Mouse (Mus musculus) CH12.LX (cell line): ENCODE results near the gene Ntm. TPM values are rescaled to one million over a fixed set of nuclear protein-coding genes. Genes with fewer than 3 reads are reported as not detected.

Source experiments
- DNase-seq: peaks from one replicate; pipeline ENCODE4 v3.0.0-alpha.2; 2013; ENCODE audit errors: extremely low read depth
- H3K27ac ChIP-seq: 2 replicates; pipeline ENCODE4 v1.5.1; 2012; ENCODE audit warnings: low read depth, mild to moderate bottlenecking, control low read depth, moderate library complexity; ENCODE audit not compliant: insufficient read depth
- H3K27me3 ChIP-seq: replicated peaks from 2 replicates; pipeline ENCODE3; 2012; ENCODE audit warnings: inconsistent platforms
- H3K36me3 ChIP-seq, 2 experiments: replicated peaks in 1 of 2; 2 replicates each; pipeline versions ENCODE3 to v1.6.1; 2012; ENCODE audit warnings: inconsistent platforms in 1 of 2, low read length in 1 of 2, mild to moderate bottlenecking in 1 of 2, mixed read lengths in 1 of 2, moderate library complexity in 1 of 2; ENCODE audit not compliant: control insufficient read depth in 1 of 2, insufficient read depth in 1 of 2
- H3K4me1 ChIP-seq, 2 experiments: 2 replicates each; pipeline ENCODE4 v1.6.1; 2012; ENCODE audit warnings: inconsistent platforms in 1 of 2, moderate library complexity in 1 of 2; ENCODE audit not compliant: insufficient read depth in 2 of 2, control insufficient read depth in 1 of 2
- H3K4me2 ChIP-seq: 2 replicates; pipeline ENCODE4 v1.6.1; 2012; ENCODE audit warnings: low read depth, mild to moderate bottlenecking, control low read depth; ENCODE audit not compliant: poor library complexity, insufficient read depth, severe bottlenecking
- H3K4me3 ChIP-seq, 3 experiments: fragments of 150-350 bp in 1 of 3; sonication (generic) in 1 of 3; replicated peaks in 1 of 3; 2 replicates each; pipeline versions ENCODE3 to v1.5.1; 2011 to 2012; ENCODE audit warnings: low read depth in 2 of 3, low read length in 2 of 3, mild to moderate bottlenecking in 2 of 3, moderate library complexity in 2 of 3, control low read depth in 1 of 3, improper control_type of control experiment in 1 of 3, inconsistent platforms in 1 of 3, mixed read lengths in 1 of 3; ENCODE audit not compliant: poor library complexity in 1 of 3
- H3K79me2 ChIP-seq: replicated peaks from 2 replicates; pipeline ENCODE4 v1.6.1; 2012; ENCODE audit warnings: mild to moderate bottlenecking, moderate library complexity; ENCODE audit not compliant: control insufficient read depth, poor library complexity, insufficient read depth, severe bottlenecking; ENCODE audit errors: extremely low read depth
- H3K9ac ChIP-seq: 2 replicates; pipeline ENCODE4 v1.6.1; 2012; ENCODE audit warnings: low read depth, mild to moderate bottlenecking, control low read depth, moderate library complexity; ENCODE audit not compliant: insufficient read depth
- H3K9me3 ChIP-seq: replicated peaks from 2 replicates; pipeline ENCODE3; 2012; ENCODE audit warnings: low read length, inconsistent platforms, mixed read lengths
- CHD1 ChIP-seq: IDR thresholded peaks from 2 replicates; pipeline ENCODE4 v1.6.1; 2012; ENCODE audit warnings: low read depth, low read length, improper control_type of control experiment, inconsistent platforms
- CHD2 ChIP-seq: IDR thresholded peaks from 2 replicates; pipeline ENCODE4 v1.6.1; 2011; ENCODE audit warnings: low read length, improper control_type of control experiment
- ELF1 ChIP-seq: IDR thresholded peaks from 2 replicates; pipeline ENCODE4 v1.6.1; 2014; ENCODE audit warnings: low read depth, mild to moderate bottlenecking, inconsistent platforms, low read length, improper control_type of control experiment
- ETS1 ChIP-seq: conservative IDR thresholded peaks from 2 replicates; pipeline ENCODE4 v1.6.1; 2012; ENCODE audit warnings: low read depth, mild to moderate bottlenecking, inconsistent platforms, low read length, improper control_type of control experiment, moderate library complexity
- MAFK ChIP-seq: IDR thresholded peaks from 2 replicates; pipeline ENCODE4 v1.6.1; 2011; ENCODE audit warnings: low read length, improper control_type of control experiment; ENCODE audit not compliant: insufficient replicate concordance
- MAZ ChIP-seq: IDR thresholded peaks from 2 replicates; pipeline ENCODE4 v1.6.1; 2012; ENCODE audit warnings: low read depth, mild to moderate bottlenecking, inconsistent platforms, low read length, improper control_type of control experiment, moderate library complexity
- MXI1 ChIP-seq: IDR thresholded peaks from 2 replicates; pipeline ENCODE4 v1.6.1; 2011; ENCODE audit warnings: mild to moderate bottlenecking, low read depth, low read length, improper control_type of control experiment
- MYC ChIP-seq: IDR thresholded peaks from 2 replicates; pipeline ENCODE4 v1.6.1; 2011; ENCODE audit warnings: low read depth, mild to moderate bottlenecking, improper control_type of control experiment, low read length
- PAX5 ChIP-seq: IDR thresholded peaks from 2 replicates; pipeline ENCODE4 v1.6.1; 2012; ENCODE audit warnings: low read length, inconsistent platforms, mixed read lengths
- POLR2A ChIP-seq: IDR thresholded peaks from 2 replicates; pipeline ENCODE4 v1.6.1; 2011; ENCODE audit warnings: low read depth, mild to moderate bottlenecking, improper control_type of control experiment, low read length
- POLR2AphosphoS2 ChIP-seq: IDR thresholded peaks from 2 replicates; pipeline ENCODE4 v1.6.1; 2011; ENCODE audit warnings: low read depth, low read length, improper control_type of control experiment
- RAD21 ChIP-seq: IDR thresholded peaks from 2 replicates; pipeline ENCODE4 v1.6.1; 2011; ENCODE audit warnings: low read depth, mild to moderate bottlenecking, low read length, improper control_type of control experiment, moderate library complexity
- RCOR1 ChIP-seq: conservative IDR thresholded peaks from 2 replicates; pipeline ENCODE4 v1.6.1; 2012; ENCODE audit warnings: low read depth, mild to moderate bottlenecking, inconsistent platforms, low read length, improper control_type of control experiment
- SIN3A ChIP-seq: IDR thresholded peaks from 2 replicates; pipeline ENCODE4 v1.6.1; 2012; ENCODE audit warnings: low read length, improper control_type of control experiment, inconsistent platforms
- SMC3 ChIP-seq: IDR thresholded peaks from 2 replicates; pipeline ENCODE4 v1.6.1; 2011; ENCODE audit warnings: low read depth, low read length, improper control_type of control experiment
- ZKSCAN1 ChIP-seq: IDR thresholded peaks from 2 replicates; pipeline ENCODE4 v1.6.1; 2012; ENCODE audit warnings: low read depth, inconsistent platforms, low read length, improper control_type of control experiment, borderline replicate concordance
- dilution Hi-C: fragments of 300-500 bp; cut with MboI; formaldehyde crosslinking; loops from 2 replicates; pipeline ENCODE4 v1.14.3; 2020; ENCODE audit warnings: low sequenced_read_pairs; ENCODE audit not compliant: extremely low pct_unique_long_range_greater_than_20kb, extremely low pct_ligation_motif_present
- in situ Hi-C: fragments of 300-500 bp; cut with MboI; formaldehyde crosslinking; loops from 3 replicates; pipeline ENCODE4 v1.14.3; 2019; ENCODE audit warnings: low sequenced_read_pairs, low pct_ligation_motif_present, low pct_unique_long_range_greater_than_20kb, mixed read lengths
- polyA plus RNA-seq: library from polyadenylated mRNA; unstranded; fragments of >175 nt; gene quantifications from 2 replicates; pipeline ENCODE4 v1.2.1, GENCODE M21; 2012; ENCODE audit warnings: low read depth; ENCODE audit not compliant: insufficient read length
- total RNA-seq, 2 experiments: library from RNA; depleted of rRNA; stranded (reverse); fragments of 300-350 nt in 1 of 2; fragments of >200 nt in 1 of 2; gene quantifications; 2 replicates each; pipeline ENCODE4 v1.2.3; 2012 to 2014

The Ntm gene
- total and polyA plus RNA-seq, 3 experiments: not detected

DNA sequence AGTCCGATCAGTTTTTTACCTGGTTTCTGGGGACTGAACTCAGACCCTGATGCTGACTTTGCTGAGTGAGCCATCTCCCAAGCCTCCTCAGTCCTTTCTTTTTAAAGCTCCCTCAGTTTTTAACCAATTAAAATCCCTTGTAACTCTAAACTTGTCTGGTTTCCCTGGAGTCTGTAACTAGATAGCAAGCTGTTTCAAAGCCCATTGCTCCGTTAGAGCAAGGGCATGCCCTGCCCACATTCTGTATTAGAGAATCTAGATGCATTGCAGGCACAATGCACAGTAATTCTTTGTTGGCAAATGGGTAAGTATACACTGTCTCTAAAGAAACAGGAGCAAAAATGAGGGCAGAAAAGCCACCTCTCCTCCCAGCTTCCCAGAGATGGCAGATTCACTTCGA lies 231.3 kb downstream of the Ntm start:
- dilution Hi-C loops (no loop called here), in situ Hi-C loops (no loop called here)
- no peaks in the 10 kb centered on the region for H3K79me2 ChIP-seq
- H3K9me3 ChIP-seq: peaks cover 67% of the 10 kb centered on the region
- no peak overlapping the region for H3K9ac ChIP-seq
- H3K4me2 ChIP-seq: no peak overlapping the region
- no peak overlapping the region for H3K4me3 ChIP-seq
- H3K27ac ChIP-seq: no peak overlapping the region
- no peaks in the 10 kb centered on the region for H3K4me1 ChIP-seq
- no peak for DNase-seq
- no peak for TF ChIP-seq SIN3A
- TF ChIP-seq CHD1: no peak
- TF ChIP-seq PAX5: no peak
- no peak for TF ChIP-seq MYC
- TF ChIP-seq RAD21: no peak
- no peak for TF ChIP-seq RCOR1
- no peak for TF ChIP-seq ETS1
- no peak for TF ChIP-seq MAZ
- H3K36me3 ChIP-seq: no peaks in the 10 kb centered on the region
- H3K27me3 ChIP-seq: no peaks in the 10 kb centered on the region

DNA sequence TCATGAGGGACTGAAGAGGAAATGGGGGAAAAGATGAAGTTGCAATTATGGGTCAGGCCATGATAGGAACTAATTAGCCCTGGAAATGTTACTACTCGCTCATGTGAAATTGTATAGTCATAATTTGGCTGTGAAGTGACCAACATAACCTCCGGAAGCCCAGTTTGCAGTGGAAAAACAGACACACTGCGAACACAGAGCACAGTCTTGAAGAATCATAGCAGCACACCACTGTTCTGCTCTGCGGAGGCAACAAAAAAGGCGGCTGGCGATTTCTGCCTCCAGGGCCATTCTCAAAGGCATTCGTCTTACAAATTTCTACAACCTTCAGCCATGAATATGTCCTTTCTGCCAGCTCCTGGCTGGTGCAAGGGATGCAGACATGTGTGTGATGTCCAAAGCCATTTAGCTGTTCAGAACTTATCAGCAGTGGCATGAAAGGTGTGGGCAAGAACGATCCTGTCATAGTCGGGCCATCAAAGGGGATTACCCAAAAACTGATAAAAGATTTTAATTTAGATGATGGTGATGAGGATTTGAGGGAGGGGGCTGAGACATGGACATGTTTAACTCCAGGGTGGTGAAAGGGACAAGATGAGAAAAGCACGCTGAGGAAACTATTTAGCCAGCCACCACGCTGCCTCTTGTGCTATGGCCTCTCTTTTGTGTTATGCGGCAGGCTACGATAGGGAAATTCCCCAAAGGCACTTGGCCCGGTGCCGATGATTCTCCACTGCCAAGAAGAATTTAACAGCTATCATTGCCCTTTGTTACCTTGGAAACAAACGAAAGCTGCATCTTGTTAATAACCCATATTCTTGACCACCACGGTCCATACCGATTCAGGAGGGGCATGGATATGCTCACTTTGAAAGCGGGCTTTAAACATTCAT lies 235.2 kb downstream of the Ntm start:
- Histone ChIP-seq H3K79me2 (no peaks in the 10 kb centered on the region), H3K4me1 (no peaks in the 10 kb centered on the region), H3K27me3 (no peaks in the 10 kb centered on the region), H3K27ac (no peak overlapping the region), H3K9ac (no peak overlapping the region), H3K9me3 (peaks cover 72% of the 10 kb centered on the region), H3K4me3 (no peak overlapping the region), H3K36me3 (no peaks in the 10 kb centered on the region), H3K4me2 (no peak overlapping the region)
- in situ Hi-C loops: no loop called here
- dilution Hi-C loops: no loop called here
- TF ChIP-seq CHD2 (no peak), PAX5 (no peak), SMC3 (no peak), RAD21 (no peak), SIN3A (no peak), MAFK (no peak), POLR2A (no peak), ELF1 (no peak)
- DNase-seq: no peak

DNA sequence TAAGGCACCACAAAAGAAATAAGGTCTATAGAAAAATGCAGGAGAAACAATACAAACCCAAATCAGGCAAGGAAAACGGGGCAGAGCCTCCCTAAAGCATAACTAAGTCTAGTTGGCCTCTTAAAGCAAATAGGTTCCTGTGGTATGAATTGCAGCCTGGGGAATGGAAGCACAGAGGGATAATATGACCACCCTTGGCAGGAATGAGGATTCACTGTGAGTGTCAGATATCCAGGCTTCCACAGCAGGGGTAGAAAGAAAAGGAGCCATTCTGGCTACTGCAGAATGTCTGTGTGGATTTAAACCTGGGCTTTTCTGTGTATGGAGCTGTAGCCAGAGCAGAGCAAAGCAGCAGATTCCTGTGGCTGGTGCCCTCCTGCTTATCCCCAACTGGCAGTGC lies 241.5 kb downstream of the Ntm start:
- H3K79me2 ChIP-seq: no peaks in the 10 kb centered on the region
- no peak overlapping the region for H3K4me3 ChIP-seq
- H3K27me3 ChIP-seq: no peaks in the 10 kb centered on the region
- TF ChIP-seq ZKSCAN1: no peak
- no peak for TF ChIP-seq POLR2AphosphoS2
- no peak for TF ChIP-seq MXI1
- no peak for TF ChIP-seq SMC3
- dilution Hi-C loops (no loop called here), in situ Hi-C loops (no loop called here)
- no peaks in the 10 kb centered on the region for H3K36me3 ChIP-seq
- no peaks in the 10 kb centered on the region for H3K4me1 ChIP-seq
- H3K9me3 ChIP-seq: peaks cover 79% of the 10 kb centered on the region
- H3K27ac ChIP-seq: no peak overlapping the region
- H3K9ac ChIP-seq: no peak overlapping the region
- DNase-seq: no peak
- no peak overlapping the region for H3K4me2 ChIP-seq
